Mouse (Mus musculus) fat pad, adult 2 months (tissue): Measurements from ENCODE around the gene Gm28635.
A peak's percentile ranks its signal among the peaks of the same experiment; 100 is the strongest.
"Not testable (repeated sequence)": the region's sequence is repeated elsewhere in the genome, so short reads cannot be mapped to it uniquely, and the experiment has no call there.

Source experiments
- DNase-seq: peaks from one replicate; pipeline ENCODE4 v3.0.0-alpha.2; 2011; ENCODE audit warnings: low read depth, low spot score; ENCODE audit errors: extremely low read depth

Gm28635 gene

DNA sequence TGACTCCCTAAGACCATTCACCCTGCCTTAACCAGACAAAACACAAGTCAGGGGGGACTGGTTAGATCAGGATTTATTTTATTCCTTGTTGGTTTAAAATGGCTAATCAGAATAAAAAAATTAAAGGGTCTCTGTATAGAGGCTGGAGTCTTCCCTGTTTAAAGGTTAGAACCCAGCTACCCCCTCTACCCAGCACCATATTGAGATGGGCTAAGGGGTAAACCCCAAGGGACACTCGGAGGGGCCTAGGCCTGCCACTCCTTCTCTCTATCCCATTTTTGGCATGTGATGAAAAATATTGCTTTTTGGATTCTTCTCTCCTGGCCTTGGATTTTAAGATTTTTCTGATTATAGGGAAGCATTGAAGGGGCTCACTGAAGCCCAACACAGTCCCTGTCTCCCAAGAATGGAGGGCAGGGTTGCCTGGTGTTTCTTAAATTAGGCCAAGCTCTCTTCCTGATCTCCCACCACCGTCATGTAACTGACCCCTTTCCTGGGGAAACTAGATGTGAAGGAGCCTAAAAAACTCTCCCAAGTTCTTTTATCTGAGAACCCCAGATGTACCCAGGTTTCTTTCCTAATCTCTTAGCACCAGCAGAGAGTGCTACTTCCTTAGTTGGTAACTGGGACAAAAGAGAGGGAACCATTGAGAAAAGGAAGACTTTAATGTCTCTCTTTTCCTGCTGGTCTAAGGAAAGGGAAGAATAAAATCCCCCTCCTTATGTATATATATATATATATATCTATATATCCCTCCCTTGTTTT, 10.4 kb upstream of the Gm28635 start:
- DNase-seq, result no peak

DNA sequence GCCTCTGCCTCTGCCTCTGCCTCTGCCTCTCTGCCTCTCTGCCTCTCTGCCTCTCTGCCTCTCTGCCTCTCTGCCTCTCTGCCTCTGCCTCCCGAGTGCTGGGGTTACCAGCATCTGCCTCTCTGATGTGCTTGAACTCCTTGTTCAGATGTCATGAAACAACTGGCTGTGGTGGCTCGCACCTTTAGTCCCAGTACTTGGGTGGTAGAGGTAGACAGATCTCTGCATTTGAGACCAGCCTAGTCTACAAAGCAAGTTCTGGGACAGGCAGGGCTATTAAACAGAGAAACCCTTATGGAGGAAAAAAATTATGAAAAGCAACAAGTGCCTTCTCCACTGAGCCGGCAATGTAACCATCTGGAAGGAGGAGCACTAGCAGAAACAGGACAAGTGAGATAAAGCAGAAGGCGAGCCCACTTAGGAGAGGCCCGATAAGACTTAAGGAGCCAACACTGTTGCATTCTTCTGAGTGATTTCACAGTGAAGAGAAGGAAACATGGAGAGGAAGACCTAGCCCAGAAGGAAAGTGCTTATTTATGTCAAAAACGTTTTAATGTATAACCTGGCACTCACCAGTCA, 4.9 kb upstream of the Gm28635 start:
- no peak for DNase-seq

DNA sequence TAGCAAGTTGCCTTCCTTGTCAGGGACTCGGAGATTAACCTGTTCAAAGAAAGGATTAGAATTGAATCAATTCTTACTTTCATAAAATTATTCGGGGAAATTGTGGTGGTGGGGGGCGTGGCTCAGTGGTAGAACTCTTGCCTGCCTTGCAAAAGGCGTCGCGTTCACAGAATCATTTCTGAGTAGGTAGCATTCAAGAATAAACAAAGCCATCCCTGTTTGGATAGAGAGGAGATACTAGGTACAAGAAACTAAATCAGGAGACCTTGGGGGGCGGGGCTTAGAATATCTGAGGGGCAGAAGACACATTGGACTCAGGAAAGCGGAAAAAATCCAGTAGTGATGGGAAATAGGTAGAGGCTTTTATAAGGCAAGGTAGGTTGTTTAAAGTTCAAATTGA, 1.2 kb upstream of the Gm28635 start, which contains the start of gene Tmx2:
TSS of gene Tmx2 (minus strand) at position 125 of the 400 bp plus-strand sequence.
- no peak for DNase-seq

DNA sequence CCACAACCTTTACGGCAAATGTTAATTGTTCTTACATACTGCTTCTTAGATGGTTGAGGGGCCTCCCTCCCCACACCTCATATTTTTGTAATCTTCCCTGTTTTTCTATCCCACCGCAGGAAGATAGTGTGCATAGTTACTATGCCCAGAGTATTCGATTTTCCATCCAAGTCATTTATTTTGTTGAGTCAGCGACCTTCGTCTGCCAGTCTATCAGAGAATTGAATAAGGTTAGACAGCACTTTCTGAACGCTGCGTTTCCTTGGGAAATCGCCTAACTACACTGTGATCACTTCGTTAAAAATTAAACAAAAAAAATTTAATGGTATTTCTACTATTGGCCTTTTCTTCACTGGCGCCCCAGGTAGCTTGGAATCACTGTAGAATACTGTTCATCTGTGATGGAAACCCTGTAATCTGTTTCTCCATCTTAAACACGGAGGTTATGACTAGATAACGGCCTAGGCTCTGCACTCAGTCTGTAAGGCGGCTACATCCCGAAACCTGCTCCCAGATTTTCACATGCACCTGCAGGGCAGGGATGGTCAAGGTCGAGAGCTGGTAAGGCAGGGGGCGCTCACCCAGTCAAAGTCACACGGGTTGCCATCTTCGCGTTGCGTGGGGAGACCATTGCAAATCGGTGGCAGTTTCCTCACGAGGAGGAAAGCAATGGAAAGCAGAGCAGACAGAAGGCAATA, 422 bp downstream of the Gm28635 start:
- DNase-seq, result no peak

DNA sequence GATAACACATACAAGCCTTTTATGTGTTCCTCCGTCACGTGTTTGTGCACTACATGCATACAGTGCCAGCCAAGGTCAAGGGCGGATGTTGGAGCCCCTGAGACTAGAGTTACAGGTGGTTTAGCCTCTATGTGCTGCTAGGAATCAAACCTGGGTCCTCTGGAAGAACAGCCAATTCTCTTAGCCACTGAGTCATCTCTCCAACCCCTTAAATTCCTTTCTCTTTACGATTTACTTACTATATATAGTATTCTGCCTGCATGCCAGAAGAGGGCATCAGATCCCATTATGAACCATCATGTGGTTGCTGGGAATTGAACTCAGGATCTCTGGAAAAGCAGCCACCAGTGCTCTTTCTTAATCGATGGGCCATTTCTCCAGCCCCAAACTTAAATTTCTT, 6.3 kb downstream of the Gm28635 start:
- not testable (repeated sequence) for DNase-seq

DNA sequence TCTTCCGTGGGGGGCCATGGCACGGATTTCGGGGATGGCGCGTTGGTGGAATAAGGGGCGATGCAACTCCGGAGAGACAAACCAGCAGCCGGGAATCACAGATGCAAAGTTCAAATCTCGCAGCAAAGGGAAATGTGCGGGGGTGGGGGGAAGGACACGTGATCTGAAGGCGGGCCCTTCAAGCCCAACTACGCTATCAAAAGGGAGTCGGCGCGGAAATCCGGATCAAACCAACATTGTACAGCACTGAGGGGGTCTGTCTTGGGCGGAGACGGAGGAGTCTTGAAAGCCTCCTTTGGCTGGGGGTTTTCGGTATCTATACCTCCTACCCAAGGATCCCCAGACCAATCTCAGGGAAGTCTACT, 7.3 kb downstream of the Gm28635 start, which contains the start of gene Selenoh:
TSS of gene Selenoh (minus strand) at position 202 of the 365 bp plus-strand sequence.
- no peak for DNase-seq

DNA sequence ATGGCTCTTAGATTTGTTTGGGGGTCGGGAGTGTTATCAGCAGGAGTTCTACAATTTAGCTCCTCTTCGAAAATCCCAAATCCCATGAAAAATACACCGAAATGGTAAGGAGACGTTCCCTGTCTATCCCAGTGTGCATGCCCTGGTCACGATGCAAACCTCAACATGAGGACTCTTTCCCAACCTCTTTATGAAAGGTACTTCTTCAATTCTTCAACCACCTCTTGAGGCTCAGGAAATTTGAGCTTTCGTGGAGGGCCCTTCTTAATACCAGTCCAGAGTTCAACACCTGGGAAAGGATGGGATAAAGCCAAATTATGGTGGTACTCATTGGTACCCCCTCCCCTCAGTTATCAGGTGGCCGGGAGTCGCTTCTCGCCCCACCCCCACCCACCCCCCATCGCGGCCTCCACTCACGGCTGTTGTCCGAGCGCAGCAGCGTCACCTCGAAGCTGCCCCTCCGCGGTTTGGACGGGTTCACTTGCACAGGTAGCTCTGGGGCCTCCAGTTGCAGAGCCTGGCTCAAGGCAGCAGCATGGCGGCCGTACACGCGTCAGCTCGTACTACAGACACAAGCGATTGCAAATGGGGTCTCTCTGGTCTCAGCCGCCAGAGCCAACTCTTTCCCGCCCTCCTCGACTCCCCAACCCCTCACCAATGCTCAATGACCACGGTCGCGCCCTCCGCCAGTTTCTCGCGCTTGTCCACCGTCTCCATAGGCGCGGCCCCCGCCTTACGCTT, 7.8 kb downstream of the Gm28635 start:
- DNase-seq, result no peak

DNA sequence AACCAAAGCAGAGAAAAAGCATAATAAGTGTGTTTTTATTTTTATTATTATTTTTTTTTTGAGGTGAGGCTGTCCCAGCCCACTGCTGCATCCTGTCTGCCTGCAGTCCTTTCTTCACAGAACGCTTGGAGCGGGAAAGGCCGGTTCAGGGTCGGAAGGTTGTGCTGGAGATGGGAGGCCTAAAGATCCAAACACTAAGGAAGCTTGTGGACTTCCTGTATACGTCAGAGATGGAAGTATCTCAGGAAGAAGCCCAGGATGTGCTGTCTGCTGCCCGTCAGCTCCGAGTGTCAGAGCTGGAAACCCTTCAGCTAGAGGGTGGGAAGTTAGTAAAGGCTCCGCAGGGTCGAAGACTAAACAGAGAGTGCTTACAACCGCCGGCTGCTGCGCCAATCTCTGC, 11.8 kb downstream of the Gm28635 start:
- DNase-seq, result no peak

DNA sequence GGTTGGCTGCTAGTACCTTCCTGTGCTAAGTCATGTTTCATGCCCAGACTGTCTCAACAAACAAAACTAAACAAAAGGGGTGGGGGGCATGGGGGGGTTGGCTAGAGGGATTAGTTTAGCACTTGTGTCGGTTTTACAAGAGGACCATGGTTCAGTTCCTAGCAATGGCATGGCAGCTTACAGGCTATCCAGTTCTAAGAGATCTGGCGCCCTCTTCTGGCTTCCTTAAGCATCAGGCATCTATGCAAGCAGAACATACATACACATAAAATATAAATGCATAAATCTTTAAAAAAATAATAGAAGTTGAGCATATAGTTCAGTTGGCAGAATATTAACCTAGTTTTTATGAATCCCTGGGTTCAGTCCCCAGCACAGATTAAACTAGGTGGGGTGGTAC, 15.0 kb downstream of the Gm28635 start:
- no peak for DNase-seq

DNA sequence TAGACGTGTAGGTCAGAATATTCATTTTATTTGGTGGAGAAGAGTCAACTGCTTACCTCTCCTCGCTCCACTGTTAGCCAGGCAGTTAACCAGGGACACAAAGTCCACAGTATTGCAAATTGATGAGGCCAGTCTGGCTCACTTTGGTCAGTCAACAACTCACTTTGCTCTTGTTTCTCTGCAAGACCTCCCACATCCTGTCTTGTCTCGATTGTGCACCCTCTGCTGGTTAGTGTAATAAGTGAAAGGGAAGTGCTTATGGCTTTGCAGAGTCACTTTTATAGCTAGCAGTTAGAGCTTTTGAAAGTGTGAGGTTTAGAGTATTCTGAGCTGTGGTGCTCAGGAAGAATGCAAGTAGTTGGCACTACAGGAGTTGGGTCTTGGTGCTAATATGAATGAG, 17.6 kb downstream of the Gm28635 start:
- DNase-seq, result no peak

DNA sequence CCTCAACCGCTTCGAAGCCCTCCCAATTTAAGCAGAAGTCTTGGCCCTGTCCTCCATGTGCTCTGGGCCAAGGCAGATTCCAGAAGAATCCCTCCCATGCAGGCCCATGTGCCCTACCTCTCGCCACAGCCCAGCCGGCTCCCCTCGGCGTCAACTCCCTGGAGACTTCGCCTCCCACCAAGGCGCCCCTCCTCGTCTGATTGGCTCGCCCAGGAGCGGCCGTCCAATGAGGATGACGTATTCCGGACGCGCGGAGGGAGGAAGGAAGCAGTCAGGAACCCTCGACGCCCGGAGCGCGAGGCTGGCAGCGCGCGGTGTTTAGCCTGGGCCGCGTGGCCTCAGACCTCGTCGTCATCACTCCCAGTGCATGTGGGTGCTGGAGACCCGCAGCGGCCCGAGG, 19.0 kb downstream of the Gm28635 start, which contains the start of gene Btbd18:
TSS of gene Btbd18 (plus strand) at position 274 of the 400 bp plus-strand sequence.
- no peak for DNase-seq

DNA sequence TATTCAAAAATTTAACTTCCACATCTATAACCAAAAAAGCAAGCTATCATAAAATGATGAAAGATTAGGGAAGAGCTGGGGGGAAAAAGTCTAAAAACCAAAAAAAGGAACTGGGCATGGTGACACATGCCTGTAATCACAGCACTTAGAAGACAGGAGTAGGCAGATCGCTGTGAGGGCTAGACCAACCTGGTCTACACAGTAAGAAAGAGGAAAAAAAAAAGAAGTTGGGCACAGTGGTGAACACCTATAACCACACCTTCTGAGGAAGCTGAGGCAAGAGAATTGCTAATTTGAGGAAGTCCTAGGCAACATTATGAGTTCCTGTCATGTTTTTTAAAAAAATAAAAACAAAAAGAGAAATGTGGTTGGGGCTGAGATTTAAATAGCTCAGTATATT, 22.0 kb downstream of the Gm28635 start:
- DNase-seq, result no peak

DNA sequence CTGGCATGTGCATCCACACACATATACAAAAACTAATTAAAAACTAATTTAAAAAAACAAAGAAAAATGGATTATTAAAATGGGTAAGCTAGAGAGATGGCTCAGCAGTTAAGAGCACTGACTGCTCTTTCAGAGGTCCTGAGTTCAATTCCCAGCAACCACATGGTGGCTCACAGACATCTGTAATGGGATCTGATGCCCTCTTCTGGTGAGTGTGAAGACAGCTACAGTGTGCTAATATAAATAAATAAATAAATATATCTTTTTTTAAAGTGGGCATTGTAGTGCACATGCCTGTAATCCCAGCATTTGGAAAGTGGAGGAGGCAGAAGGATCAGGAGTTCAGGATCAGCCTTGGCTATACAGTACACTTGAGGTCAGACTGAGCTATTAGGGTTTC, 24.5 kb downstream of the Gm28635 start:
- no peak for DNase-seq

DNA sequence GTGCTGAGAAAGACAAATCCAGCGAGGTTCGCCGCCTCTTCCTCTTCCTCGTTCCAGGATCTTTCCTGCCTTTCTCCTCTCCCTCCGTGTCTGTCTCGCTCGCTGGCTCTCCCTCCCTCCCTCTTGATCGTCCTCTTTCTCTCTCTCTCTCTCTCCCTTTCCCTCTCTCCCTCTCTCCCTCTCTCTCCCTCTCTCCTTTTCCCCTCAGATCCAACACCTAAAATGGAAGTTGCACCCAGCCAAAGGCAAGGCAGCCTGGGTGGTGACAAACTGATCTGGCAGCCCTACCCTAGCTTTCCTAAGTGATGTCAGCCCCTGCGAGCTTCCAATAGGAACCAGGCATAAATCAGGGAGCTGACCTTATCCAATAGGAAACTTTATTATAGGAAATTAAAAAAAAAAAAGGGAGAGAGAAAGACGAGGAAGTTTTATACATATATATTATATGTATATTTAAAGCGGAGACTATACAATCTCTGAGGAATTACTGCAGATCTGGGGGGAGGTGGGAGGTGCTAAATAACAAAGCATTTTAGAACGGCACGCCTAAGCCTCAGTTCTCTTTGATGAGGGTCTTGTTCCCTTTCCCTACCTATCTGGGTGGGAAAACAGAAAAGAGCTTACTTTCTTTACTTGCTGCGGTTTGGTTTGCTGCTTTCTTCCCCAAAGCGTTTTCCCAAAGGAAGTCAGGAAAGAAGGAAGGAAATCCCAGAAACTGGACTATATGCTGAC, 27.2 kb downstream of the Gm28635 start, which contains the start of gene Ctnnd1:
TSS of gene Ctnnd1 (minus strand) at position 302 of the 732 bp plus-strand sequence.
- peak; percentile 80 for DNase-seq

DNA sequence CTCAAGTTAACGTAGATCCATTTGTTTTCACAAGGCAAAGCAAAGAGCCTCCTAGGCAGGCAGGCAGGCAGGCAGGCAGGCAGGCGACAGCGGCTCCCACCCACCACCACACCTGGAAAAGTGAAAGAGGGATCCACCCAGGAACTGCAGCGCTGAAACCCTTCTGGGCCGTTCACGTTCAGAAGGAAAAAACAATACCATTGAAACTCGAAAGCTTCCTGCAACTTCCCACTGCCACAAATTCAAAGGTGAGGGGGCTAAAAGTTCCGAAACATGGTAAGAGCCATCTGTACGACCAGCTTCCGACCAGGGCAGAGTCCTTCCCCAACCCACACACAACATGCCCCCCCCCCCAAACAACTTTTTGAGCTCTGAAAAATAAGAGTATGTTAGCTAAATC, 28.2 kb downstream of the Gm28635 start:
- DNase-seq, result no peak

DNA sequence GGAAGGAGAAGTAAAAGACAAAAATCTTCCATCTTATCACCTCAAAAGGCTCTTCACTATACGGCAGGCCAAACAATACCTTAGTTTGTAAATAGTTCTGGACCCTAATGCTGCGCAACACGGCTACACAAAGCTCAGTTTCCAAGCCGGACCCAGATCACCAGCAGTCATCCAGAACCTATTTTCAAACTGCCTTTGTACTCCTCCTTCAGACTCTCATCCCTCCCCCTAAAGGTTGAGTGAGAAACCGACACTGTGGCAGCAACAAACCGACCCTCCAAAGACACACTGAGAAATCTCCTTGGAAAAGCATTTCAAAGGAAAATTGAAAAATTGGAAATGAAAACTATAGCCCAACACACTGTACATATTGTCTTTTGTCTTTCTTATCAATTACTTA, 29.5 kb downstream of the Gm28635 start:
- no peak for DNase-seq

DNA sequence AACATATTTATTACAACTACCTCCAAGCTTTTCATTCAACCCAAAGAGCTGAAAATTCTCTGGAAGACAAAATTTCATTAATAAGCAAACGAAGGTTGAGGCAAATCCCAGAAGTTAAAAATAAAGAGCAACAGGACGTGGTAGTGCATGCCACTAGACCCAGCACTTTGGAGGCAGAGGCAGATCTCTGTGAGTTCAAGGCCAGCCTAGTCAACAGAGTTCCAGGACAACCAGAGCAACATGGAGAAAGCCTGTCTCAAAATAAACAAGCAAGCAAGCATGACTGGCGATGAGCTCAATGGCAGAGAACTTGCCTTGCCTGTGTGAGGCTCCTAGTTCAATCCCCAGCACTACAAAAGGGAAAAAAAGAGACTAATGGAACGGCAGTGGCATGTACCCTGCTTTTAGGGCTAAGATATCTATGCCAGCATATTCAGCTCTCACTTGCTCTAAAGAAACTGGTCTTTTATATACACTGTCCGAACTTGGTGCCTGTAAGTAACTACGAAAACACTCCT, 30.7 kb downstream of the Gm28635 start:
- DNase-seq, result no peak

DNA sequence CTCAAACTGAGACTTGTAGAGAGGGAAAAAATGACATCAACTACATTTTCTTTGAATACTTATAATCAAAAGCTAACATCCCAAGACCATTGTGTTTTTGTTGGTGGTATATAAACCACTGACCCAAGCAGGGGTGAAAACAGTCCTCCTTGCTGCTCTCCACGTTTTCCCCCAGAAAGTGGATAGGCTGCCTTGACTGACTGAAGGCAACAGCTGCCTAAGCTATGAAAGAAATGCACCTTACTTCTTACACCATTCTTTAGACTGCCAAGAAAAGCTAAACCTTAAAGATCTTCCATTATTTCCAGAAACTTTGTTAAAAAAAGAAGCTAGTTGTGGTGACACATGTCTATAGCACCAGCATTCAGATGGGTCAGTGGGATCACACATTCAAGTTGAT, 31.7 kb downstream of the Gm28635 start:
- DNase-seq, result no peak

DNA sequence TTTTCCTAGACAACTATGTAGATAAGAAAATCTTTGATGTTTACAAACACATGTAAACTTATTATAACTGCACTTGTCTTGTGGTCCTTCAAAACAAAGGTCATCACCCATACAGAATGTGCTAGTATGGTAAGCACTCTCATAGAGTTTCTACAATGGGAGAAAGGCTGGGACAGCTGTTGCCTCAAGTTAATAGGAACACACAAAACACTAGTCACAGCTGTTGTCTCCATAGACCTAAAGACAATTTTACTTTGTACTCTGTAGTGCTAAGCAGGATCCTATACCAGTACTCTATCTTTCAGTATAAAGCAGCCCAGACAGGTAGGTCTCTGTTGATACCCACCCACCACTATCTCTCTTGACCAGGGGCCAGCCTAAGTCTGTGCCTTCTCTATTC, 37.0 kb downstream of the Gm28635 start:
- DNase-seq, result no peak

DNA sequence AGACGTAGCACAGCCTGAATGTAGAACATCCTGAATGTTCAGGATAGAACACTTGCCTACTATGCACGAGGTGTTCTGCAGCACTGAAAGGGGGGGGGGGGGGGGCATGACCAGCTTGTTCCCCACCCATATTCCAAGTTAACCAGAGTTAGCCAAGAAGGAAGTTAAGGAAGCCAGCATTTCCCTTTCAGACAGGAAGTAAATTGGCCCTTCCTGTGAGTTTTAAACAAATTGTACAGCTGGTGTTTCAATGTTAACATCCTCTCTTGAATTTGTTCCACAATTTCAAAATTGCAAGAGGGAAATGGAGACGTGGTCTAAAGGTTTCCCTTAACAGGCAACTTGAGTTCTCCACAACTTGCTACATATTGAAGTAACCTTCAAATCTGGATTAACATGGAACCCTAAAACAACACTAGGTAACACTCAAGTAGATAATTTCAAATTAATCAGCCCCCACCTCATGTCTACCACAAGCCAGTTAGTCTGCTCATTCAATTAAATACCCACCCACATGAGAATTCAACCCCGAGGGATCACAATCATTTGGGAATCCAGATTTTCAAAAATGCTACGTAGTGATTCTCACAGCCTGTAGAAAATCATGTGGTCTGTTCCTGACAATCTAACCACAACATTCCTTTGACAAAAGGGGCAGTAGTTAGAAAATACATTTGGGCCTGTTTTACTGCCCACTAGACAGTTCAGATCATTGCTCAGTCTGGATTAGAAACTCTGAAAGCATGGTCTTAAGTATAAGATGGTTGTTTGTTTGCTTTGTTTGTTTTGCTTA, 39.2 kb downstream of the Gm28635 start:
- no peak for DNase-seq
